Mouse (Mus musculus) myocyte (in vitro differentiated cells): ENCODE results near the gene Ankrd34a.

Experiments
- E2F4 ChIP-seq: IDR thresholded peaks from one replicate; pipeline ENCODE4 v1.6.1; 2011; ENCODE audit warnings: mild to moderate bottlenecking, control low read depth, moderate library complexity; ENCODE audit not compliant: insufficient read depth
- MAX ChIP-seq: IDR thresholded peaks from one replicate; pipeline ENCODE4 v1.6.1; 2011; ENCODE audit warnings: low read depth, mild to moderate bottlenecking, control low read depth
- POLR2A ChIP-seq: IDR thresholded peaks from one replicate; pipeline ENCODE4 v1.6.1; 2011; ENCODE audit warnings: low read depth, mild to moderate bottlenecking, control low read depth, moderate library complexity; ENCODE audit not compliant: insufficient read length

DNA sequence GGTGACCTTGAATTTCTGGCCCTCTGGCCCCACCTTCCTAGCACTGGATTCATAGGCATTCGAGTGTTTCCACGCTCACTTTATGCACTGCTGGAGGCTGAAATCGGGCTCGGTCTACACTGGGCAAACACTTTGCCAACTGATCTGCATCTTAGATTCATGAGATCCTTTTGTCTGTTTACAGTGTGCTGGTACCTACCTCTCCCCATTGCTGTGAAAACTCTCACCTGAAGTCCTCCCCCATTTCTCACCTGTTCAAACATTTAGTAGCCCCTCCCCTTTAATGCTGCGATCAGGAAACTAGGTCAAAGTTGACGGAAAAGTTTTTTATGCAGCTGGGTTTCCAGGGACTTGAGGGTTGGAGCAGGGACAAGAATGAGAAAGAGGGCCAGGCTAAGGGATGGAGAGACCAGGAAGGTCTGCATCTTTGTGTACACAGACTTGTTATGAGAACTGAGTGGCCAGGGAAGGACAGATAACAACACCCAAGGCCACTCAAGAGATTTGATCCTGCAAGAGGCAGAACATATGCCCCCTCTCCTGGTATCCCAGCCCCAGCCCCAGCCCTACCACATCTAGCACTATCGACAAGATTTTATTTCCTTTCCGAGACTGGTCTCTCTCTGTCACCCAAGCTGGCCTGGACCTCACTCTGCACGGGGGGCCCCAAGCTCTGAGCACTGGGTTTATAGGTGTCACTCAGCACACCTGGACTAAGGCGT, 32.4 kb upstream of the Ankrd34a start:
- no peak for TF ChIP-seq MAX
- TF ChIP-seq E2F4, result no peak
- TF ChIP-seq POLR2A, result no peak
